Mouse (Mus musculus): ENCODE data around the gene Ncl.

Ncl gene

GRCm38 (mm10) chr1:86361852-86362615, 2.8 kb upstream of the Ncl start:
- CTCF ChIA-PET: interaction anchor here (0.6 to 1.2 kb wide), 2 partner anchors 16 to 143 kb away, joined by 3 to 9 read pairs; no protein-coding TSS in a partner anchor

GRCm38 (mm10) chr1:86360441-86360840, 1.2 kb upstream of the Ncl start:
- CTCF ChIA-PET: interaction anchor here (0.5 kb wide), 1 partner anchor 1448 kb away, joined by 5 read pairs; no protein-coding TSS in a partner anchor

- CTCF ChIA-PET: interaction anchor here (0.5 kb wide), 1 partner anchor 1449 kb away, joined by 5 read pairs; no protein-coding TSS in a partner anchor
These were observed 589 bp upstream of the Ncl start for GRCm38 (mm10) chr1:86359798-86360179.

GRCm38 (mm10) chr1:86358229-86358905, 833 bp downstream of the Ncl start:
- CTCF ChIA-PET: interaction anchor here (0.5 kb wide), 1 partner anchor 105 kb away, joined by 4 read pairs; no protein-coding TSS in a partner anchor

- CTCF ChIA-PET: no interaction called here
These were observed 5.0 kb downstream of the Ncl start for GRCm38 (mm10) chr1:86354186-86354585.

- CTCF ChIA-PET: no interaction called here
These were observed 8.6 kb downstream of the Ncl start for GRCm38 (mm10) chr1:86350576-86350975.

GRCm38 (mm10) chr1:86349696-86350095, 9.5 kb downstream of the Ncl start:
- CTCF ChIA-PET: no interaction called here

- CTCF ChIA-PET: no interaction called here
These were observed 10.0 kb downstream of the Ncl start for GRCm38 (mm10) chr1:86349201-86349600.

- CTCF ChIA-PET: interaction anchor here (0.5 kb wide), 1 partner anchor 68 kb away, joined by 4 read pairs; no protein-coding TSS in a partner anchor
These were observed 10.4 kb downstream of the Ncl start for GRCm38 (mm10) chr1:86348801-86349200.

- CTCF ChIA-PET: interaction anchor here (0.6 kb wide), 1 partner anchor 31 kb away, joined by 4 read pairs; no protein-coding TSS in a partner anchor
These were observed 11.1 kb downstream of the Ncl start for GRCm38 (mm10) chr1:86348083-86348482.

- CTCF ChIA-PET: interaction anchor here (0.6 kb wide), 1 partner anchor 31 kb away, joined by 4 read pairs; no protein-coding TSS in a partner anchor
These were observed 11.5 kb downstream of the Ncl start for GRCm38 (mm10) chr1:86347716-86348045.

- CTCF ChIA-PET: interaction anchor here (0.6 kb wide), 1 partner anchor 32 kb away, joined by 4 read pairs; no protein-coding TSS in a partner anchor
These were observed 12.1 kb downstream of the Ncl start for GRCm38 (mm10) chr1:86346851-86347715.

- CTCF ChIA-PET: no interaction called here
These were observed 13.2 kb downstream of the Ncl start for GRCm38 (mm10) chr1:86345956-86346355.

GRCm38 (mm10) chr1:86345069-86345468, 14.1 kb downstream of the Ncl start:
- CTCF ChIA-PET: no interaction called here

- CTCF ChIA-PET: no interaction called here
These were observed 15.0 kb downstream of the Ncl start for GRCm38 (mm10) chr1:86343969-86344861.

GRCm38 (mm10) chr1:86343087-86343645, 16.0 kb downstream of the Ncl start:
- CTCF ChIA-PET: no interaction called here

- CTCF ChIA-PET: no interaction called here
These were observed 16.8 kb downstream of the Ncl start for GRCm38 (mm10) chr1:86342371-86342770.

GRCm38 (mm10) chr1:86341096-86341495, 18.1 kb downstream of the Ncl start:
- CTCF ChIA-PET: interaction anchor here (0.6 kb wide), 1 partner anchor 42 kb away, joined by 9 read pairs; no protein-coding TSS in a partner anchor

GRCm38 (mm10) chr1:86339156-86339812, 19.9 kb downstream of the Ncl start:
- CTCF ChIA-PET: interaction anchor here (0.6 to 1.3 kb wide), 3 partner anchors 35 to 1377 kb away, joined by 3 to 23 read pairs (median 4); no protein-coding TSS in a partner anchor

- CTCF ChIA-PET: no interaction called here
These were observed 22.9 kb downstream of the Ncl start for GRCm38 (mm10) chr1:86336330-86336729.
